In the genomic region with DNA sequence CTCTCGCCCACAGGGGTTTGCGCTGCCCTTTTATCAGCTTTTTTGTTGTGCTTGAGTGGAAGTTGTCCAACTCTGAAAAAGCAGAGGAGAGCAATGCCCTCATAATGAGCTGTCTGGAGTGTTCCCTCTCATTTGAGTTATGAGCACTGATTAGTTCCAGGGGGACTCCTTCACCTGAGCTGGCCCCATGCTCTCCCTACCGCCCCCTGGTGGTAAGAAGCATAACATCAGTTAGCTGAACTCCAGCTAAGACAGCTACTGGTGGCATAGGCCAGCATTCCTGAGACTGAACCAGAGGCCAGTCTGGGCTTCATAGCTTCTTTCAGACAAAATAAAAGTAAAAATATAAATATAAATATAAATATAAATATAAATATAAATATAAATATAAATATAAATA, we compare ENCODE assay signal across 8 mouse cellular contexts.
DNase-seq lines count a peak whose midpoint lies in the region; ATAC-seq and TF ChIP-seq lines count a peak whose summit lies in the region.

No protein-coding gene starts in this region.

- DNase-seq in frontal cortex, postnatal 36 days (ENCODE audit: low spot score in 2 of 2): peak; percentile 18 to 42
- DNase-seq in frontal cortex, postnatal 14 days (ENCODE audit: low spot score in 2 of 2): no peak
- DNase-seq in neural tube, embryonic 10.5 days (ENCODE audit: extremely low spot score, low spot score): peak; percentile 21
- peak; percentile 3 for DNase-seq in induced T-regulatory cell, adult 2 months (ENCODE audit: low read depth)
- no peak for DNase-seq in MN1 (ENCODE audit: low spot score)

- H3K27ac ChIP-seq in neural tube, embryonic 15.5 days (replicated peaks): no peak overlapping the region
- H3K27ac ChIP-seq in bone marrow, adult 2 months (ENCODE audit: control insufficient read depth, insufficient read depth, low read depth, low read length, poor library complexity): no peak overlapping the region
- no peak overlapping the region for H3K27ac ChIP-seq in olfactory bulb, adult 2 months (ENCODE audit: insufficient read depth, low read depth, low read length)

- H3K4me1 ChIP-seq in neural tube, embryonic 15.5 days: peaks cover 22% of the 10 kb centered on the region
- no peaks in the 10 kb centered on the region for H3K4me1 ChIP-seq in bone marrow, adult 2 months (ENCODE audit: control insufficient read depth, insufficient read depth, low read length)
- peaks cover 3% of the 10 kb centered on the region for H3K4me1 ChIP-seq in olfactory bulb, adult 2 months (ENCODE audit: control insufficient read depth, insufficient read depth, low read length)

- no peak overlapping the region for H3K9ac ChIP-seq in neural tube, embryonic 15.5 days (replicated peaks)

- no peak overlapping the region for H3K4me2 ChIP-seq in neural tube, embryonic 15.5 days

- H3K27me3 ChIP-seq in neural tube, embryonic 15.5 days (replicated peaks): no peaks in the 10 kb centered on the region

- no peak for ATAC-seq in neural tube, embryonic 15.5 days (ENCODE audit: low FRiP score)

- H3K4me3 ChIP-seq in neural tube, embryonic 15.5 days (replicated peaks): no peak overlapping the region
- no peak overlapping the region for H3K4me3 ChIP-seq in bone marrow, adult 2 months (replicated peaks; ENCODE audit: control insufficient read depth, low read depth, low read length)
- no peak overlapping the region for H3K4me3 ChIP-seq in olfactory bulb, adult 2 months (ENCODE audit: insufficient read depth, low read depth, low read length)

- H3K9me3 ChIP-seq in neural tube, embryonic 15.5 days (replicated peaks): no peaks in the 10 kb centered on the region

- whole genome bisulfite sequencing in neural tube, embryonic 15.5 days: 69% methylated on average over 3 of the region's 3 CpGs
- 63% methylated on average over 3 of the region's 3 CpGs for WGBS in bone marrow, adult 2 months
- WGBS in olfactory bulb, adult 2 months: 67% methylated on average over 3 of the region's 3 CpGs

- TF ChIP-seq POLR2A in bone marrow, adult 2 months (IDR thresholded peaks at IDR 0.05; ENCODE audit: borderline replicate concordance, control insufficient read depth, low read depth, low read length): no peak
- TF ChIP-seq POLR2A in olfactory bulb, adult 2 months (IDR thresholded peaks at IDR 0.05; ENCODE audit: insufficient read depth, low read depth, low read length): no peak

- TF ChIP-seq CTCF in bone marrow, adult 2 months (IDR thresholded peaks at IDR 0.05; ENCODE audit: control insufficient read depth, insufficient read depth, low read length): peak; percentile 22; the same call in 1 of the 2 replicates
- TF ChIP-seq CTCF in olfactory bulb, adult 2 months (IDR thresholded peaks at IDR 0.05; ENCODE audit: insufficient read depth, low read depth, low read length): peak; percentile 20; the same call in 1 of the 2 replicates

- H3K36me3 ChIP-seq in neural tube, embryonic 15.5 days: no peaks in the 10 kb centered on the region

Comparison
In these comparisons a context has a peak if more than half of its experiments do, and no peak if none do; other contexts are left out.
1. DNase-seq: peak in frontal cortex, postnatal 36 days (2 of 2), neural tube, embryonic 10.5 days (single experiment) and induced T-regulatory cell, adult 2 months (single experiment); none in frontal cortex, postnatal 14 days (0 of 2) and MN1 (single experiment).